Mouse (Mus musculus): ENCODE data around the gene Pacsin1. TPM values are rescaled to one million over a fixed set of nuclear protein-coding genes. Genes with fewer than 3 reads are reported as not detected.
A peak's percentile ranks its signal among the peaks of the same experiment; 100 is the strongest.
"Not testable (repeated sequence)": the region's sequence is repeated elsewhere in the genome, so short reads cannot be mapped to it uniquely, and the experiment has no call there.

Gene Pacsin1
- polyA plus RNA-seq, 1 experiment from 2014 or later = 4.7 TPM

DNA sequence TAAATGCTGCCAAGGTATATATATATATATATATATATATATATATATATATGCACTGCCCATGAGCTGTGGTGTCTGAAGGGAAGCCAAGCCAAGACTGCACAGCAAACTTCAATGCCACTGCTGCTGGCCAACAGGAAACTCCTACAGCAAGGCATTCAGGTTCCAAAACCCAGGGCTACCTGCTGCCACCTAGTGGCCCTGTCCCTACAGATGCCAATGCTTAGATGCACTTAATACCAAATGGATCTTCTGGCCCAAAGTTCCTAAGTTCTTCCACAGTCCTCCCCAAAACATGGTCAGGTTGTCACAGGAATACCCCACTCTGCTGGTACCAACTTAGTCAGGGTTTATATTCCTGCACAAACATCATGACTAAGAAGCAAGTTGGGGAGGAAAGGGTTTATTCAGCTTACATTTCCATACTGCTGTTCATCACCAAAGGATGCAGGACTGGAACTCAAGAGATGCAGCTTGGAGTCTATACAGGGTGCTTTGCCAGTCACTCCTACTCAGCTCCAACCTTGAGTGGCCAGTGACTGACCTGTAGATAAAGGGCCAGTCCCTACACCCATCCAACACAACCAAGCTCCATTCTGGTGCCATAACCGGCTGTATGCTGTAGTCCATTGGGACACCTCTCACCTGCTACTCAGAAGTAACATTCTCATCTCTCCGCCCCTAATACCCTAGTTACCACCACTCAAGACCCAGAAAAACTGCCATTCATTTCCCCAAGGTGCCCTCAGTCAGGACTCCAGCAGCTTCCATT, 25.9 kb upstream of the Pacsin1 start:
- Histone ChIP-seq H3K4me3 (ENCODE audit: low read depth, low read length) (no peak overlapping the region), H3K27me3 (ENCODE audit: control insufficient read depth, insufficient read depth, low read length) (no peaks in the 10 kb centered on the region), H3K4me2 (ENCODE audit: low read depth, low read length, severe bottlenecking) (no peak overlapping the region), H3K4me1 (replicated peaks; ENCODE audit: control insufficient read depth, insufficient read depth, low read length) (peaks cover 7% of the 10 kb centered on the region; the same call in 1 of the 2 replicates), H3K9me3 (ENCODE audit: control insufficient read depth, low read length) (no peaks in the 10 kb centered on the region), H3K9ac (ENCODE audit: low read length) (no peak overlapping the region), H3K36me3 (ENCODE audit: control insufficient read depth, insufficient read depth, low read length) (peaks cover 27% of the 10 kb centered on the region), H3K27ac (ENCODE audit: low read depth, low read length) (no peak overlapping the region)
- DNase-seq (ENCODE audit: low spot score) = peak; percentile 89
- 73% methylated on average over 2 of the region's 2 CpGs for WGBS
- 0 out of 2 replicates have a peak, but pooled peaks have one; percentile 11 for ATAC-seq (replicated peaks; ENCODE audit: low FRiP score)

DNA sequence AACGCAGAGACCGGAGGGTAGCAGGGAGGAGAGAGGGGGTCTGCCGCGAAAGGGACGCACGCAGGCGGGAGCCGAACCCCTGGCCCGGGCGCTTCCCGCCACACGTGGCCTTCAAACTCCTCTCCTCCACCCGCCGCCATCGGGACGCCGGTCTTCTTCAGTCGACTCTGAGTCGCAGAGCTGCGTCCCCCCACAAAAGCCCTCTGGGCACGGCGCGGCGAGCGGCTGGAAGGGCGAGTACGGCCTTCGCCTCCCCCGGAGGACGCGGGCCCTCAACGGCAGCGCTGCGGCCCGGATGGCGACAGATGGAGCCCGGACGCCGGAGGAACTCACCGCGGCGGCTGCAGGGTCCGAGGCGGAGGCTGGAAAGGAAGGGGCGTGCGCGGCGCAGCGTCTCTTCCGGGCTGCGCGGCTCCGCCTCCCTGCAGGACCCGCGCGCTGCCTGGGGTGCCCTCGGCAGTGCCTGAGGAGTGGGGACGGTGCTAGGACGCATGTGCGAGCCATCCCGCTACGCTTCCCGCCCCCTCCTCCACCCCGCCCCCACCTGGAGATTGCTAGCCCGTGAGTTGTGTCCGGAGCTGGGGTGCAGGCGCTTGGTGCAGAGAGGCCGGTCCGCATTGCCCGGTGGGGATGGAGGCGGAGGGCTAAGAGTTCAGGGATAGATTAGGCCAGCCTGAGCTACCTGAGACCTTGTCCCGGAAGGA, 20.3 kb upstream of the Pacsin1 start, which contains the start of gene RPS10-NUDT3:
RPS10-NUDT3 (minus strand) TSS at position 352 of the 704 bp plus-strand sequence.
- peak within 1 kb of the TSS; percentile 54 for H3K27ac ChIP-seq (ENCODE audit: low read depth, low read length)
- peak within 1 kb of the TSS; percentile 61 for H3K4me2 ChIP-seq (ENCODE audit: low read depth, low read length, severe bottlenecking)
- ATAC-seq (replicated peaks; ENCODE audit: low FRiP score) (peak; percentile 98), DNase-seq (ENCODE audit: low spot score) (peak; percentile 97)
- WGBS = under 1% methylated on average over 57 of the region's 72 CpGs
- no peaks in the 10 kb centered on the region for H3K9me3 ChIP-seq (ENCODE audit: control insufficient read depth, low read length)
- H3K36me3 ChIP-seq (ENCODE audit: control insufficient read depth, insufficient read depth, low read length) = peaks cover 27% of the 10 kb centered on the region
- H3K4me1 ChIP-seq (replicated peaks; ENCODE audit: control insufficient read depth, insufficient read depth, low read length) = peaks cover 7% of the 10 kb centered on the region; the same call in 1 of the 2 replicates
- H3K27me3 ChIP-seq (ENCODE audit: control insufficient read depth, insufficient read depth, low read length) = no peaks in the 10 kb centered on the region
- H3K4me3 ChIP-seq (ENCODE audit: low read depth, low read length) = peak within 1 kb of the TSS; percentile 81
- peak within 1 kb of the TSS; percentile 94 for H3K9ac ChIP-seq (ENCODE audit: low read length)

DNA sequence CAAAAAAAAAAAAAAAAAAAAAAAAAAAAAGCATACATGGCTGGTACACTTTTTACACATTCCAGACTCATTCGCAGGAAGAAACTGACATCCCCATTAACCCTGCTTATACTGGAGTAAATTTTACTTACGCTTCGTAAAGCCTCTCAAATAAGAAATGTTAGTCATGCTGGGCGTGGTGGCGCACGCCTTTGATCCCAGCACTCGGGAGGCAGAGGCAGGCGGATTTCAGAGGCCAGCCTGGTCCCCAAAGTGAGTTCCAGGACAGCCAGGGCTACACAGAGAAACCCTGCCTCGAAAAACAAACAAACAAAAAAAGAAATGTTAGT, 19.8 kb upstream of the Pacsin1 start:
- H3K4me1 ChIP-seq (replicated peaks; ENCODE audit: control insufficient read depth, insufficient read depth, low read length); ATAC-seq (replicated peaks; ENCODE audit: low FRiP score); H3K9me3 ChIP-seq (ENCODE audit: control insufficient read depth, low read length); DNase-seq (ENCODE audit: low spot score); H3K27me3 ChIP-seq (ENCODE audit: control insufficient read depth, insufficient read depth, low read length): not testable (repeated sequence)
- H3K9ac ChIP-seq (ENCODE audit: low read length) = peak overlapping the region; percentile 94
- H3K4me2 ChIP-seq (ENCODE audit: low read depth, low read length, severe bottlenecking) = peak overlapping the region; percentile 61
- 55% methylated on average over 9 of the region's 9 CpGs for WGBS
- peak overlapping the region; percentile 81 for H3K4me3 ChIP-seq (ENCODE audit: low read depth, low read length)
- peak overlapping the region; percentile 54; the same call in 1 of the 2 replicates for H3K27ac ChIP-seq (ENCODE audit: low read depth, low read length)
- peaks cover 26% of the 10 kb centered on the region for H3K36me3 ChIP-seq (ENCODE audit: control insufficient read depth, insufficient read depth, low read length)

DNA sequence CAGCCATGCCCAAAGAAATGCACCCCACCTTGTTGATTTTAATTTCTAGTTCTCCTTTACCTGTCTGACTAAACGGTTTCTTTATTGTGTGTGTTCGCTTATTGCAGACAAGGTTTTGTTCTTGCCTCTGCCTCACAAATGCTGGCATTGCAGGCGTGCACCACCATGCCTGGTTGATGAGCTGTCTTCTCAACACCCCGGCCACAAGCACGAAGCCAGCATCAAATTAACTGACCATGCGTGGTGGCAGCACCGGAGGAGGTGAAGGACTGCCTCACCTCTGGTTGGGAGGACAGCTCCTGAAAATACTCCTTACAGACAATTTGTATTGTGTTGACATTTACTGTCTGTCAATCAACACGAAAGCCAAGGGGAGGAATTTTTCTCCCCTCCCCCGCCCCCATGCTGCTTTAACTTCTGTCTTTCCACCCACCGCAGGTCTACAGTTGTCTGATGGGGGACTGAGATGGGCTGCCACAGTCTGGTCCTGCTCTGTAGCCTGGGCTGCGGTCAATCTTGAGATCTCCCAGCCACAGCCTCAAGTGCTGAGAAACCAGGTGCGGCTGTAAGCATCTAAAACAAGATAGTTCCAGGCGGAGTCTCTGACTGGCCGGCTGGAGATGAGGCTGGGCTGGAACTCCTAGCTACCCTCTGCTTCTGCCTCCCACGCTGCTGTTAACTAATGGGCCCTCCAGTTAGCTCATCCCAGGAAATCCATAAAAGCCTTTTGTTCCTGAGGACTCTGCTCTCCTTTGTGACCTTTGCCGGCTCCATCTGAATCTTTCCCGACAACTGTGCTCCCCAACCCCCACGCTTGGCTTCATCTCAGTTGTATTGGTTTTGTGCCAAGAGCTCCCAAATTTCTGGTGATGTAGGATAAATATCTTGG, 18.9 kb upstream of the Pacsin1 start, which contains the start of gene Rps10:
Rps10 (minus strand) TSS at position 538 of the 889 bp plus-strand sequence.
- DNase-seq (ENCODE audit: low spot score) (no peak), ATAC-seq (replicated peaks; ENCODE audit: low FRiP score) (no peak)
- H3K36me3 ChIP-seq (ENCODE audit: control insufficient read depth, insufficient read depth, low read length) = peaks cover 18% of the 10 kb centered on the region
- H3K4me2 ChIP-seq (ENCODE audit: low read depth, low read length, severe bottlenecking) = peak within 1 kb of the TSS; percentile 61; the same call in 1 of the 2 replicates
- 50% methylated on average over 18 of the region's 18 CpGs for WGBS
- no peaks in the 10 kb centered on the region for H3K9me3 ChIP-seq (ENCODE audit: control insufficient read depth, low read length)
- H3K4me3 ChIP-seq (ENCODE audit: low read depth, low read length) = peak within 1 kb of the TSS; percentile 81
- H3K4me1 ChIP-seq (replicated peaks; ENCODE audit: control insufficient read depth, insufficient read depth, low read length) = peaks cover 7% of the 10 kb centered on the region; the same call in 1 of the 2 replicates
- H3K27ac ChIP-seq (ENCODE audit: low read depth, low read length) = peak within 1 kb of the TSS; percentile 54; the same call in 1 of the 2 replicates
- H3K27me3 ChIP-seq (ENCODE audit: control insufficient read depth, insufficient read depth, low read length) = no peaks in the 10 kb centered on the region
- H3K9ac ChIP-seq (ENCODE audit: low read length) = peak within 1 kb of the TSS; percentile 94; the same call in 1 of the 2 replicates

DNA sequence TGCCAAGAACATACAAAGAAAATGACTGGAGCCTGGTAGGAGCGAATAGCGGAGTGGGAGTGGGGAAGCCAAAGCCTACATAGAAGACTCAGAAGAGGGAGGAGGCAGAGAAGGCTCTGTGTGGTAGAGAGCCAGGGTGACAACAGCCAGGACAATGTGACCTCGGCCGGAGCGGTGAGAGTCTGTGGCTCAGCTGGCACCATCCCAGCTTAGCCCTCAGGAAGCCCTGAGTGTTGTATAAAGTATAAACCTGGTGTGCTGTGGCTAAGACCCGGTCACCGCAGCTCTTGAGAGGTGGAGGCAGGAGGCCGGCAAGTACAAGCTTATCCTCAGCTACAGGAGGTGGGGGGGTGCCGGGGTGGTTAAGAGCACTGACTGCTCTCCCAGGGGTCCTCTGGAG, 18.0 kb upstream of the Pacsin1 start:
- no peak overlapping the region for H3K4me2 ChIP-seq (ENCODE audit: low read depth, low read length, severe bottlenecking)
- ATAC-seq (replicated peaks; ENCODE audit: low FRiP score) (no peak), DNase-seq (ENCODE audit: low spot score) (no peak)
- H3K4me3 ChIP-seq (ENCODE audit: low read depth, low read length) = no peak overlapping the region
- peaks cover 7% of the 10 kb centered on the region; the same call in 1 of the 2 replicates for H3K4me1 ChIP-seq (replicated peaks; ENCODE audit: control insufficient read depth, insufficient read depth, low read length)
- no peaks in the 10 kb centered on the region for H3K9me3 ChIP-seq (ENCODE audit: control insufficient read depth, low read length)
- WGBS = 82% methylated on average over 9 of the region's 9 CpGs
- H3K9ac ChIP-seq (ENCODE audit: low read length) = no peak overlapping the region
- no peaks in the 10 kb centered on the region for H3K27me3 ChIP-seq (ENCODE audit: control insufficient read depth, insufficient read depth, low read length)
- peaks cover 8% of the 10 kb centered on the region for H3K36me3 ChIP-seq (ENCODE audit: control insufficient read depth, insufficient read depth, low read length)
- H3K27ac ChIP-seq (ENCODE audit: low read depth, low read length) = no peak overlapping the region

DNA sequence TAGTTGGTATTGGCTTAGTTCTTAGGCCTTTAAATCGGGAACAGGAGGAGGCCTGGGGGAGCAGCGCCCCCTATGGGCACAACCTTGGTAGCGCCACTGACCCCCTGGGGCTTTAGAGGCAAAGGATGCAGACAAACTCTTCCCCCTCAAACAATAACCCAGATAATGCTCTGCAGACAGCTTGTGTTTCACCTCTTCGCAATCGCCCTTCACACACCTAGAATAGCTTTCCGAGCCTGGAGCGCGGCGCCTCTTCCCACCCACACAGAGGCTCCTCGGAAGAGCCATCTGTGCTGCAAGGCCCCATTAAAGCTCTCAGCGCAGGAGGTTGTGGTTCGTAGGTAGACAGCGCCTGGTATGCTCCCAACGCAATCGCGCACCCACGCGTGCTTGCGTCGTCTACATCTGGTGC, 16.4 kb upstream of the Pacsin1 start:
- no peak overlapping the region for H3K4me2 ChIP-seq (ENCODE audit: low read depth, low read length, severe bottlenecking)
- H3K27ac ChIP-seq (ENCODE audit: low read depth, low read length) = no peak overlapping the region
- no peak overlapping the region for H3K9ac ChIP-seq (ENCODE audit: low read length)
- no peak for DNase-seq (ENCODE audit: low spot score)
- ATAC-seq (replicated peaks; ENCODE audit: low FRiP score) = no peak
- no peaks in the 10 kb centered on the region for H3K27me3 ChIP-seq (ENCODE audit: control insufficient read depth, insufficient read depth, low read length)
- H3K4me3 ChIP-seq (ENCODE audit: low read depth, low read length) = no peak overlapping the region
- no peaks in the 10 kb centered on the region for H3K4me1 ChIP-seq (replicated peaks; ENCODE audit: control insufficient read depth, insufficient read depth, low read length)
- no peaks in the 10 kb centered on the region for H3K36me3 ChIP-seq (ENCODE audit: control insufficient read depth, insufficient read depth, low read length)
- no peaks in the 10 kb centered on the region for H3K9me3 ChIP-seq (ENCODE audit: control insufficient read depth, low read length)
- 77% methylated on average over 20 of the region's 20 CpGs for WGBS

DNA sequence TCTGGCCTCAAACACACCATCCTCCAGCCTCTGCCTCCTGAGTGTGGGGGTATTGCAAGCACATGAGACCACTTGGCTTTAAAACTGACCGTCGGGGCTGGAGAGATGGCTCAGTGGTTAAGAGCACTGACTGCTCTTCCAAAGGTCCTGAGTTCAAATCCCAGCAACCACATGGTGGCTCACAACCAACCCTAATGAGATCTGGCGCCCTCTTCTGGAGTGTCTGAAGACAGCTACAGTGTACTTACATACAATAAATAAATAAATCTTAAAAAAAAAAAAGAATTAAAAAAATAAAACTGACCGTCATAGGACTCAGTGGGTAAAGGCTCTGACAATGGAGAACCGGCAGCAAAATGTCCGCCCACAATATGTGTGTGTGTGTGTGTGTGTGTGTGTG, 15.5 kb upstream of the Pacsin1 start:
- H3K4me2 ChIP-seq (ENCODE audit: low read depth, low read length, severe bottlenecking); H3K27me3 ChIP-seq (ENCODE audit: control insufficient read depth, insufficient read depth, low read length); H3K4me1 ChIP-seq (replicated peaks; ENCODE audit: control insufficient read depth, insufficient read depth, low read length); H3K9me3 ChIP-seq (ENCODE audit: control insufficient read depth, low read length); H3K36me3 ChIP-seq (ENCODE audit: control insufficient read depth, insufficient read depth, low read length); H3K27ac ChIP-seq (ENCODE audit: low read depth, low read length); H3K4me3 ChIP-seq (ENCODE audit: low read depth, low read length); H3K9ac ChIP-seq (ENCODE audit: low read length); ATAC-seq (replicated peaks; ENCODE audit: low FRiP score): not testable (repeated sequence)
- WGBS = 94% methylated on average over 6 of the region's 6 CpGs
- peak; percentile 20 for DNase-seq (ENCODE audit: low spot score)

DNA sequence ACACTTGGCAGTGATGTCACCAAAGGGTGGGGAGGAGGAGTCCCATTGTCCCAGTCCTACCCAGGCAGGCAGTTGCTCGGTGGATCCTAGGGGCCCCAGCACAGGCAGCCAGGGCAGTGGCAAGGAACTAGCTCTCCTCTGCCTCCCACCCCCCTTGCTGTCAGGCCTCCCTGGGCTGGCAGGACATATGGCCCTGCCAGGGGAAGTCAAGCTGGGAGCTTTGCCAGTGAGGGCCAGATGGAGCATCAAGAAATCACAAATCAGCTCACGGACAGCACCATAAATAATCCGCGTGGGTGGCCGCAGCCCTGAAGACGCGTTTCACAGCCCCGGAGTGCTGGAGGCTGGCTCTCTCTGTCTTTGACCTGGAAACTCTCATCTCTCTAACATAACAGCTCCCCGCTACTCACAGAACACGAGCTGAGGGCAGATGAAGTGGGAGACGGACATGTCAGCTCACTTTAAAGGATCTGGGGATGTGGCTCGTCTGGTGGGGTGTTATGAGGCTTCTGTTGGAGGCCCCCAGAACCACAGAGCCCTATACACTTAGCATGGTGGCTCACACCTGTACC, 12.7 kb upstream of the Pacsin1 start:
- peak; percentile 27; the same call in 1 of the 2 replicates for ATAC-seq (replicated peaks; ENCODE audit: low FRiP score)
- no peak overlapping the region for H3K4me3 ChIP-seq (ENCODE audit: low read depth, low read length)
- DNase-seq (ENCODE audit: low spot score) = no peak

More for the DNA sequence above, 12.7 kb upstream of the Pacsin1 start:
- H3K9me3 ChIP-seq (ENCODE audit: control insufficient read depth, low read length) = no peaks in the 10 kb centered on the region
- WGBS = 52% methylated on average over 12 of the region's 12 CpGs
- no peaks in the 10 kb centered on the region for H3K27me3 ChIP-seq (ENCODE audit: control insufficient read depth, insufficient read depth, low read length)
- H3K36me3 ChIP-seq (ENCODE audit: control insufficient read depth, insufficient read depth, low read length) = no peaks in the 10 kb centered on the region
- no peak overlapping the region for H3K27ac ChIP-seq (ENCODE audit: low read depth, low read length)
- no peaks in the 10 kb centered on the region for H3K4me1 ChIP-seq (replicated peaks; ENCODE audit: control insufficient read depth, insufficient read depth, low read length)
- no peak overlapping the region for H3K4me2 ChIP-seq (ENCODE audit: low read depth, low read length, severe bottlenecking)
- no peak overlapping the region for H3K9ac ChIP-seq (ENCODE audit: low read length)

Measured in forebrain, embryonic 11.5 days (tissue).